Mouse (Mus musculus): ENCODE data around the gene Camta2.

DNA sequence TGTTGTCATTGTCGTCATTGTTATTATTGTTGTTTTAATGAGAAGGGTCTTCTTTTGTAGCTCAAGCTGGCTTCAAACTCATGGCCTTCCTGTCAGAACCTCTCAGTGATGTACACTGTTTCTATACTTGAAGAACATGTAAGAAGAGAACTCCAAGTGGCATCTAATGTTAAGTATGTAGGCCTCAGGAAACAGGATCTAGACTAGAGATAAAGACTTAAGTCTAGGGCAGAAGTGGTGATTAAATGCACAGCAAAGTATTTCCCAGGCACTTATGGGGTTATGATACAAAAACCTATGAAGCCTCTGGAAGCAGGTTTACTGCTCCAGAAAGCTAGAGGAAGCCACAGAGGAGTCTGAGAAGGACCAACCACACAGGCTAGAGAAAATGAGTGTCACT, 49.6 kb downstream of the Camta2 start:
- TF ChIP-seq EP300 (optimal IDR thresholded peaks at IDR 0.05) (no peak), CTCF (IDR thresholded peaks at IDR 0.05; ENCODE audit: low read depth) (no peak)
